Mouse (Mus musculus) thymus, adult 2 months (tissue): ENCODE measurements around the gene 1700025C18Rik. TPM values are rescaled to one million over a fixed set of nuclear protein-coding genes. Genes with fewer than 3 reads are reported as not detected.

Experiments
- DNase-seq: peaks from one replicate; pipeline ENCODE4 v3.0.0; 2021
- H3K27ac ChIP-seq: fragments of 200-500 bp; 2 replicates; pipeline ENCODE4 v1.5.1; 2012; ENCODE audit warnings: low read length, control low read depth; ENCODE audit not compliant: control insufficient read depth, insufficient read depth
- H3K27me3 ChIP-seq: fragments of 200-500 bp; 2 replicates; pipeline ENCODE4 v1.6.1; 2012; ENCODE audit warnings: mild to moderate bottlenecking, low read length, moderate library complexity, mixed read lengths; ENCODE audit not compliant: control insufficient read depth, insufficient read depth
- H3K36me3 ChIP-seq: fragments of 200-500 bp; 2 replicates; pipeline ENCODE4 v1.6.1; 2012; ENCODE audit warnings: mild to moderate bottlenecking, low read length, moderate library complexity; ENCODE audit not compliant: control insufficient read depth, insufficient read depth
- H3K4me1 ChIP-seq: fragments of 200-500 bp; replicated peaks from 2 replicates; pipeline ENCODE4 v1.6.1; 2012; ENCODE audit warnings: low read length; ENCODE audit not compliant: control insufficient read depth, insufficient read depth
- H3K4me3 ChIP-seq: fragments of 200-500 bp; 2 replicates; pipeline ENCODE4 v1.5.1; 2012; ENCODE audit warnings: mild to moderate bottlenecking, low read length, control low read depth, moderate library complexity; ENCODE audit not compliant: control insufficient read depth, insufficient read depth
- CTCF ChIP-seq: fragments of 200-500 bp; IDR thresholded peaks from 2 replicates; pipeline ENCODE4 v1.5.1; 2012; ENCODE audit warnings: mild to moderate bottlenecking, control low read depth, low read length, moderate library complexity, borderline replicate concordance; ENCODE audit not compliant: control insufficient read depth, poor library complexity, insufficient read depth; ENCODE audit errors: extremely low read depth
- POLR2A ChIP-seq: fragments of 200-500 bp; IDR thresholded peaks from 2 replicates; pipeline ENCODE4 v1.6.1; 2012; ENCODE audit warnings: mild to moderate bottlenecking, low read length, control low read depth, moderate library complexity; ENCODE audit not compliant: control insufficient read depth, poor library complexity, insufficient read depth; ENCODE audit errors: extremely low read depth
- WGBS: fragments of 180-500 bp; shearing (Covaris S2); methylation state at CpG from one replicate; pipeline ENCODE4 v1.1.7; 2018; 5-methylcytosine and 5-hydroxymethylcytosine counted together
- polyA plus RNA-seq: library from polyadenylated mRNA; depleted of rRNA; stranded (reverse); fragments of >200 nt; gene quantifications from 2 replicates; pipeline ENCODE4 v1.2.3, GENCODE M21; 2012

1700025C18Rik gene
- polyA plus RNA-seq, 1 experiment: not detected

- no peak for TF ChIP-seq CTCF
- no peak for TF ChIP-seq POLR2A
- Histone ChIP-seq H3K27me3 (peaks cover 5% of the 10 kb centered on the region; the same call in 1 of the 2 replicates), H3K4me3 (no peak overlapping the region), H3K27ac (no peak overlapping the region), H3K4me1 (no peaks in the 10 kb centered on the region), H3K36me3 (no peaks in the 10 kb centered on the region)
- WGBS: 37% methylated on average over 7 of the region's 7 CpGs
- no peak for DNase-seq
Observed at GRCm38 (mm10) chr2:165081257-165081656, 9.3 kb downstream of the 1700025C18Rik start.

- no peak for DNase-seq
- H3K36me3 ChIP-seq: no peaks in the 10 kb centered on the region
- no peaks in the 10 kb centered on the region for H3K4me1 ChIP-seq
- H3K4me3 ChIP-seq: no peak overlapping the region
- 41% methylated on average over 9 of the region's 9 CpGs for WGBS
- peaks cover 5% of the 10 kb centered on the region; the same call in 1 of the 2 replicates for H3K27me3 ChIP-seq
- TF ChIP-seq POLR2A: no peak
- TF ChIP-seq CTCF: no peak
- H3K27ac ChIP-seq: no peak overlapping the region
Observed at GRCm38 (mm10) chr2:165080657-165081056, 9.9 kb downstream of the 1700025C18Rik start.

- Histone ChIP-seq H3K27ac (no peak overlapping the region), H3K36me3 (no peaks in the 10 kb centered on the region), H3K4me1 (no peaks in the 10 kb centered on the region), H3K4me3 (no peak overlapping the region), H3K27me3 (peaks cover 5% of the 10 kb centered on the region; the same call in 1 of the 2 replicates)
- TF ChIP-seq CTCF (no peak), POLR2A (no peak)
- WGBS: 20% methylated on average over 10 of the region's 10 CpGs
- no peak for DNase-seq
Observed at GRCm38 (mm10) chr2:165078605-165079004, 11.9 kb downstream of the 1700025C18Rik start.

- 13% methylated on average over 8 of the region's 8 CpGs for WGBS
- TF ChIP-seq POLR2A (no peak), CTCF (no peak)
Observed at GRCm38 (mm10) chr2:165078045-165078444, 12.5 kb downstream of the 1700025C18Rik start.

GRCm38 (mm10) chr2:165077055-165077454 is 13.5 kb downstream of the 1700025C18Rik start:
- 28% methylated on average over 9 of the region's 9 CpGs for WGBS
- H3K27ac ChIP-seq: no peak overlapping the region
- H3K4me1 ChIP-seq: no peaks in the 10 kb centered on the region
- no peaks in the 10 kb centered on the region for H3K36me3 ChIP-seq
- DNase-seq: no peak
- no peak for TF ChIP-seq CTCF
- no peak for TF ChIP-seq POLR2A
- peaks cover 5% of the 10 kb centered on the region; the same call in 1 of the 2 replicates for H3K27me3 ChIP-seq
- no peak overlapping the region for H3K4me3 ChIP-seq

More at GRCm38 (mm10) chr2:165078045-165078444, 12.5 kb downstream of the 1700025C18Rik start:
- no peak overlapping the region for H3K27ac ChIP-seq
- no peaks in the 10 kb centered on the region for H3K36me3 ChIP-seq
- H3K27me3 ChIP-seq: peaks cover 5% of the 10 kb centered on the region; the same call in 1 of the 2 replicates
- no peak overlapping the region for H3K4me3 ChIP-seq
- H3K4me1 ChIP-seq: no peaks in the 10 kb centered on the region
- no peak for DNase-seq

GRCm38 (mm10) chr2:165074937-165075336 is 15.6 kb downstream of the 1700025C18Rik start:
- Histone ChIP-seq H3K27me3 (peaks cover 5% of the 10 kb centered on the region; the same call in 1 of the 2 replicates), H3K4me3 (no peak overlapping the region), H3K27ac (no peak overlapping the region), H3K4me1 (no peaks in the 10 kb centered on the region), H3K36me3 (no peaks in the 10 kb centered on the region)
- peak; percentile 89 for TF ChIP-seq CTCF
- no peak for TF ChIP-seq POLR2A
- WGBS: 44% methylated on average over 2 of the region's 2 CpGs
- peak; percentile 72 for DNase-seq
